Mouse (Mus musculus) midbrain, embryonic 14.5 days (tissue): Measurements from ENCODE around the gene Pitpnm2. TPM values are rescaled to one million over a fixed set of nuclear protein-coding genes. Genes with fewer than 3 reads are reported as not detected.
A peak's percentile ranks its signal among the peaks of the same experiment; 100 is the strongest.

Experiments used
- ATAC-seq: fragments of 200-750 bp; cut with Nextera tagmentation; 2 replicates; pipeline ENCODE4 v1.8.0; 2017; ENCODE audit warnings: moderate number of reproducible peaks, moderate library complexity; ENCODE audit not compliant: low FRiP score, low TSS enrichment
- DNase-seq: peaks from one replicate; pipeline ENCODE4 v3.0.0-alpha.2; 2015
- H3K27ac ChIP-seq: fragments of 300-500 bp; sonication (generic); replicated peaks from 2 replicates; pipeline ENCODE4 v1.5.1; 2014; ENCODE audit warnings: mild to moderate bottlenecking, low read depth, low read length, moderate library complexity
- H3K27me3 ChIP-seq: fragments of 300-500 bp; sonication (generic); 2 replicates; pipeline ENCODE4 v1.6.1; 2014; ENCODE audit warnings: low read length, control low read depth, mixed read lengths; ENCODE audit not compliant: control insufficient read depth, insufficient read depth
- H3K36me3 ChIP-seq: fragments of 300-500 bp; sonication (generic); 2 replicates; pipeline ENCODE4 v1.6.1; 2014; ENCODE audit warnings: low read length, control low read depth; ENCODE audit not compliant: control insufficient read depth, insufficient read depth
- H3K4me1 ChIP-seq: fragments of 300-500 bp; sonication (generic); 2 replicates; pipeline ENCODE4 v1.6.1; 2014; ENCODE audit warnings: mild to moderate bottlenecking, antibody characterized with exemption, low read length, control low read depth; ENCODE audit not compliant: control insufficient read depth, insufficient read depth
- H3K4me2 ChIP-seq: fragments of 300-500 bp; sonication (generic); 2 replicates; pipeline ENCODE4 v1.6.1; 2014; ENCODE audit warnings: mild to moderate bottlenecking, low read length, moderate library complexity
- H3K4me3 ChIP-seq: fragments of 300-500 bp; sonication (generic); replicated peaks from 2 replicates; pipeline ENCODE4 v1.5.1; 2014; ENCODE audit warnings: low read depth, low read length
- H3K9ac ChIP-seq: fragments of 300-500 bp; sonication (generic); replicated peaks from 2 replicates; pipeline ENCODE4 v1.6.1; 2014; ENCODE audit warnings: mild to moderate bottlenecking, low read length, moderate library complexity
- H3K9me3 ChIP-seq: fragments of 300-500 bp; sonication (generic); 2 replicates; pipeline ENCODE4 v1.6.1; 2016; ENCODE audit warnings: low read length, control low read depth, mixed read lengths; ENCODE audit not compliant: control insufficient read depth
- WGBS: fragments of 180-500 bp; shearing (Covaris S2); extraction: QIAGEN DNeasy Blood & Tissue Kit; methylation state at CpG from one replicate; pipeline ENCODE4 v1.1.7; 2014; 5-methylcytosine and 5-hydroxymethylcytosine counted together
- polyA plus RNA-seq: library from polyadenylated mRNA; unstranded; fragments of >200 nt; fragmentation: Nextera tagmentation; extraction: Ambion mirVana; gene quantifications from 2 replicates; pipeline ENCODE4 v1.2.1, GENCODE M21; 2014

Pitpnm2 gene
- polyA plus RNA-seq, 1 experiment from 2014 or later = 11.6 TPM

GRCm38 (mm10) chr5:124214516-124215145, 34.9 kb downstream of the Pitpnm2 start:
- 88% methylated on average over 14 of the region's 14 CpGs for WGBS
- DNase-seq (no peak), ATAC-seq (no peak)

GRCm38 (mm10) chr5:124213588-124214469, 35.7 kb downstream of the Pitpnm2 start:
- DNase-seq (no peak), ATAC-seq (no peak)
- Histone ChIP-seq H3K4me2 (no peak overlapping the region), H3K9ac (no peak overlapping the region), H3K4me3 (no peak overlapping the region), H3K27ac (peak overlapping the region; percentile 37; the same call in 1 of the 2 replicates), H3K27me3 (no peaks in the 10 kb centered on the region), H3K36me3 (no peaks in the 10 kb centered on the region), H3K4me1 (no peaks in the 10 kb centered on the region), H3K9me3 (no peaks in the 10 kb centered on the region)
- 87% methylated on average over 13 of the region's 13 CpGs for WGBS

More at GRCm38 (mm10) chr5:124214516-124215145, 34.9 kb downstream of the Pitpnm2 start:
- H3K9me3 ChIP-seq = no peaks in the 10 kb centered on the region
- H3K4me3 ChIP-seq = no peak overlapping the region
- no peak overlapping the region for H3K9ac ChIP-seq
- no peak overlapping the region for H3K4me2 ChIP-seq
- peaks cover 3% of the 10 kb centered on the region; the same call in 1 of the 2 replicates for H3K4me1 ChIP-seq
- no peak overlapping the region for H3K27ac ChIP-seq
- no peaks in the 10 kb centered on the region for H3K36me3 ChIP-seq
- H3K27me3 ChIP-seq = no peaks in the 10 kb centered on the region

- Histone ChIP-seq H3K4me3 (no peak overlapping the region), H3K36me3 (no peaks in the 10 kb centered on the region), H3K27me3 (no peaks in the 10 kb centered on the region), H3K4me2 (no peak overlapping the region), H3K9me3 (no peaks in the 10 kb centered on the region), H3K27ac (no peak overlapping the region), H3K9ac (no peak overlapping the region), H3K4me1 (peaks cover 5% of the 10 kb centered on the region)
- DNase-seq = no peak
- ATAC-seq = no peak
- 92% methylated on average over 2 of the region's 2 CpGs for WGBS
Observed at GRCm38 (mm10) chr5:124211669-124212068, 37.9 kb downstream of the Pitpnm2 start.

- Histone ChIP-seq H3K4me1 (peaks cover 9% of the 10 kb centered on the region), H3K36me3 (no peaks in the 10 kb centered on the region), H3K9me3 (no peaks in the 10 kb centered on the region), H3K27me3 (no peaks in the 10 kb centered on the region), H3K4me3 (no peak overlapping the region), H3K4me2 (no peak overlapping the region), H3K27ac (no peak overlapping the region), H3K9ac (no peak overlapping the region)
- DNase-seq (no peak), ATAC-seq (no peak)
- 87% methylated on average over 8 of the region's 8 CpGs for WGBS
Observed at GRCm38 (mm10) chr5:124211234-124211633, 38.3 kb downstream of the Pitpnm2 start.

GRCm38 (mm10) chr5:124210281-124211016, 39.1 kb downstream of the Pitpnm2 start:
- no peak overlapping the region for H3K4me2 ChIP-seq
- no peak overlapping the region for H3K27ac ChIP-seq
- H3K27me3 ChIP-seq = no peaks in the 10 kb centered on the region
- ATAC-seq (no peak), DNase-seq (no peak)
- no peaks in the 10 kb centered on the region for H3K36me3 ChIP-seq
- H3K4me1 ChIP-seq = peaks cover 13% of the 10 kb centered on the region
- H3K4me3 ChIP-seq = no peak overlapping the region
- 68% methylated on average over 18 of the region's 18 CpGs for WGBS
- no peaks in the 10 kb centered on the region for H3K9me3 ChIP-seq
- H3K9ac ChIP-seq = no peak overlapping the region

GRCm38 (mm10) chr5:124209850-124210249, 39.7 kb downstream of the Pitpnm2 start:
- Histone ChIP-seq H3K27me3 (no peaks in the 10 kb centered on the region), H3K4me1 (peaks cover 13% of the 10 kb centered on the region), H3K27ac (no peak overlapping the region), H3K4me2 (no peak overlapping the region), H3K9me3 (no peaks in the 10 kb centered on the region), H3K4me3 (no peak overlapping the region), H3K36me3 (no peaks in the 10 kb centered on the region), H3K9ac (no peak overlapping the region)
- no peak for DNase-seq
- WGBS = 73% methylated on average over 6 of the region's 6 CpGs
- no peak for ATAC-seq

GRCm38 (mm10) chr5:124208030-124208429, 41.5 kb downstream of the Pitpnm2 start:
- H3K27ac ChIP-seq = no peak overlapping the region

GRCm38 (mm10) chr5:124206481-124207038, 43.0 kb downstream of the Pitpnm2 start:
- no peak overlapping the region for H3K4me3 ChIP-seq
- peaks cover 13% of the 10 kb centered on the region for H3K4me1 ChIP-seq
- H3K9me3 ChIP-seq = no peaks in the 10 kb centered on the region
- 48% methylated on average over 13 of the region's 13 CpGs for WGBS
- H3K27me3 ChIP-seq = no peaks in the 10 kb centered on the region
- no peak overlapping the region for H3K9ac ChIP-seq
- no peak for DNase-seq
- H3K36me3 ChIP-seq = no peaks in the 10 kb centered on the region
- no peak overlapping the region for H3K4me2 ChIP-seq
- no peak for ATAC-seq
- no peak overlapping the region for H3K27ac ChIP-seq

More at GRCm38 (mm10) chr5:124208030-124208429, 41.5 kb downstream of the Pitpnm2 start:
- Histone ChIP-seq H3K4me3 (no peak overlapping the region), H3K4me2 (no peak overlapping the region), H3K9me3 (no peaks in the 10 kb centered on the region), H3K36me3 (no peaks in the 10 kb centered on the region), H3K9ac (no peak overlapping the region), H3K27me3 (no peaks in the 10 kb centered on the region), H3K4me1 (peaks cover 13% of the 10 kb centered on the region)
- no peak for ATAC-seq
- DNase-seq = no peak
- WGBS = 75% methylated on average over 8 of the region's 8 CpGs
